Mouse (Mus musculus) embryo, embryonic 11 days (tissue): ENCODE data around the gene Smo.
"Not testable (repeated sequence)": the region's sequence is repeated elsewhere in the genome, so short reads cannot be mapped to it uniquely, and the experiment has no call there.

Experiments used
- DNase-seq: peaks from one replicate; pipeline ENCODE4 v3.0.0-alpha.2; 2015

Smo gene

DNA sequence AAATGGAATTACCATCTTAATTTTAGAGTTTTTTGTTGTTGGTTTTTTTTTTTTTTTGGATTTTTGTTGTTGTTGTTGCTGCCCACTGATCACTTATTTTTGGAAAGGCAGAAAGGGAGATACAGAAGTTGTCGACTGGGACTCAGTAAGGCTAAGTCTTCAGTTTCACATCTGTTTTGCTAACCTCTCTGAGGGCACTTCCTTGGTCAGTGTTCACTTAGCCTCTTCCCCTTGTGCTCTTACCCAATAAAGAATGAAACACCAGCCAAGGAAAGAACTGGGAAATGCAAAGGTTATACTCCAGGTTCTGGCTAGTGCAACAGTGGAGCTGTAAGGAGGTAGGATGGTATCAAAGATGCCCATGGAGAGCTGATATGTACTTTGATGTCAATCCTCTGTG is 5.8 kb upstream of the Smo start:
- no peak for DNase-seq

DNA sequence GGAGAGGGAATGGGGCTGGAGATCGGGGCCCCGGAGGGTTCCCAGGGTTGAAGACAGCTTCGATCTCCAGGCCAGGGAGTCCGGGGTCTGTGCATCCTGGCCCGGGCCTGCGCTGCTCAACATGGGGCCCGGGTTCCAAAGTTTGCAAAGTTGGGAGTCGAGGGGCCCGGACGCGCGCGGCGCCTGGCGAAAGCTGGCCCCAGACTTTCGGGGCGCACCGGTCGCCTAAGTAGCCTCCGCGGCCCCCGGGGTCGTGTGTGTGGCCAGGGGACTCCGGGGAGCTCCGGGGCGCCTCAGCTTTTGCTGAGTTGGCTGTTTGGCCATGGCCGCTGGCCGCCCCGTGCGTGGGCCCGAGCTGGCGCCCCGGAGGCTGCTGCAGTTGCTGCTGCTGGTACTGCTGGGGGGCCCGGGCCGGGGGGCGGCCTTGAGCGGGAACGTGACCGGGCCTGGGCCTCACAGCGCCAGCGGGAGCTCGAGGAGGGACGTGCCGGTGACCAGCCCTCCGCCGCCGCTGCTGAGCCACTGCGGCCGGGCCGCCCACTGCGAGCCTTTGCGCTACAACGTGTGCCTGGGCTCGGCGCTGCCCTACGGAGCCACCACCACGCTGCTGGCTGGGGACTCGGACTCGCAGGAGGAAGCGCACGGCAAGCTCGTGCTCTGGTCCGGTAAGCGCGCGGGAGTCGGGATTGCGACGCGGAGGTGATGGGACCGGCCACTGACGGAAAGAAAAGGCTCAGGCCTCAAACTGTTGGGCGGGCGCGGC is 567 bp downstream of the Smo start:
- peak; percentile 79 for DNase-seq

DNA sequence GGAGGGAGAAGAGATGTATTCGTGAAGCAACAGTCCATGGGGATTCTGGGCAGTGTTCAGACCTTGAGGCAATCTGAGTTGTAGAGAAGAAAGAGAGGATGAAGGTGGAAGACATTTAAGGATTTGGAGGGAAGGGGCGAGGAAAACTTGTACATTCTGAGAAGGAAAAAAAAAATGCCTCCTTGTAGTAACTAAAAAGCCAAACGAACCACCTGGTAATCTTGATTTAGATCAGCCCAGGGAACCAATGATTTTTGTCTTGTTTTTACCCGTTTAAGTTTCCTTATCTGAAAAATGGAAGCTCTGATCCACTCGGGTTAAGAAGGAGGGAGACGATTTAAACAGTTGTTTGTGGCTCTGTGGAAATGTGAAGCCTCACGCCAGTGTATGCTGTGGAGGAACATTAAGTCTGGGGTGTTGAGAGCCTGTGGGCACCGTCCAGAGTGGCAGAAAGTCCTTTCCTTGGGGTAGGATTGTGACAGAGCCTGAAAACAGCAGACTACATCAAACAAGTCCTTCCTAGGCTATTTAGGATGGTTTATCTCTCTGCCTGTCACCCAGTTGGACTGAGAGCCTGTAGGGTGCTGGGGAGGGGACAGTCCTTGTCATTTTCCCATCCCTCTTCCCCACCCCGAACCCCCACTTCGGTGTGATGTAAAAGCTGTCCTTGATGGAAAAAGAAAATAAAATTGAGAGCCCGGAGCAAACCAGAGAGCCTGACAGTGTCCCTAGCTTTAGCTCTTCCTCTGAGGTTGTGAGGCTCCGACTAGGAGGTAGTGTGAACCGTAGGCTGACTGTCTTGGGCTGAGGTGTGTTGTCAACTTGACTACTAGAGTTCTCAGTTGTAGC is 1.5 kb downstream of the Smo start:
- DNase-seq: no peak

DNA sequence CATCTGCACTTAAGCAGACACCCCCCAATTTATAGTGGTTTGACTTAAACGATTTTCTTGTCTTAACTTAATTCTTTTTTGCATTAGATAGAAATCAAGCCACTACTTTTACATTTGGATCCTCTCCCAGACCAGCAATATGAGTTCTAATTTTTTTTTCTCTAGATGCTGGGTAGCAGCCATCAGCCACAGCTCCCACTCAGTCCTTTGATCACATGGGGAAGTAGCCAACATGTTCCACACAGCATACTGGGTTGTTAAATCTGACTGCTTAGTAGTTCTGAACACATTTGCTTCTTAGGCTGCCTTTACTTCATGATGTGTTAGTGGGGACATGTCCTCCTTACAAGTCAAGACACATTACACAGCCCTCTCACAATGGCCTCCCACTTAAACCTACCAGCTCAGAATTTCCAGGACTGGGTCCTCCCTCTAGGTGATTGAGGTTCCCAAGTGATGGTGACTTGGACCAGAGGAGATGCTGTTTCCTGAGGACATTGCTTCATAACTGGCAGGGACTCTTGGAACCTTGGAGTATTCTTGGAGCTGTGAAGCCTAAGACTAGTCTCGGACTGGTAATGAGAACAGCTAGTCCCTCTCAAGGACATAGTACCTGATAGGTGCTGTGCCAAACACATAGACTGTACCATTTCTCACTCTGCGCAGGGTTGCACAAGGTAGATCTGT is 16.3 kb downstream of the Smo start:
- DNase-seq: no peak

DNA sequence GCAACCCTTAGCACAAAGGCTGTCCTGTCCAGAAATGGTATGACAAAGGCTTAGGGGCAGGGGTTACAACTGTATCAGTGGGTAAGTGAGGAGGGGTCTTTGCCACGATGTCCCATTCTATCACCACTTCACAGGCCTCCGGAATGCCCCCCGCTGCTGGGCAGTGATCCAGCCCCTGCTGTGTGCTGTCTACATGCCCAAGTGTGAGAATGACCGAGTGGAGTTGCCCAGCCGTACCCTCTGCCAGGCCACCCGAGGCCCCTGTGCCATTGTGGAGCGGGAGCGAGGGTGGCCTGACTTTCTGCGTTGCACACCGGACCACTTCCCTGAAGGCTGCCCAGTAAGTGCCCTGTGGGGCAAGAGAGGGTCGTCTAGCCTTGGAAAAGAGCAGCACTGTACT is 18.0 kb downstream of the Smo start:
- DNase-seq: no peak

DNA sequence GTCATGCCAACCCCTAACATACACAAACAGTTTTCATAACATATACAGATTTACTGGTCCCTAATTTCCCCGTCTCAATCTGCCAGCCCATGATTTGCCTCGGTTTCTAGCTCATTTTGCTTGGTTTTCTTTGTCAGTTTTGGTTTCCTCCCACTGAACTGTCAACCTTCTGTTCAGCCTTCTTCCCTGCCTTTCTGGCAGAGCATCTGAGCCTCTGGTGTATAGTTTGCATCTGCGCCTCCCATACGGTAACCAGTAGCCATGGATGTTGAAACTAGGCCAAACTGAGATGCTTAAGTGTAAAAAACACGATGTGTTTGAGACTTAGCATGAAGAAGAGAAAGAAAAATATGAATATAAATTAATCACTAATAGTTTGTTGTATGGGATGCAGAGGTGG is 20.7 kb downstream of the Smo start:
- no peak for DNase-seq

DNA sequence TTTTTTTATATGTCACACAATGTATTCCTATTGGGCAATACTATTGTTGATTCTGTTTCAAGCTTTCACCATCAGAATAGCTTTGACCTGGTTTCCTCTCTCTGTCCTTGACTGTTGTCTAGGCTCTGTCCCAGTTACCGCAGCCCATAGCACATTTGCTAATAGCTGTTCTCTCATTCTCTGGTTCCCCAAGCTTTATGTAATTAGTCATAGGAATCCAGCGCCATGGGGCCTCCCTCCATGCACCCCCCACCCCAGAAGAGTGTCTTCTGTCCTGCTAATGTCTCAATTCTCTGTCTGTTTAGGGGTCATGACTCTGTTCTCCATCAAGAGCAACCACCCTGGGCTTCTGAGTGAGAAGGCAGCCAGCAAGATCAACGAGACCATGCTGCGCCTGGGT is 21.2 kb downstream of the Smo start:
- no peak for DNase-seq

DNA sequence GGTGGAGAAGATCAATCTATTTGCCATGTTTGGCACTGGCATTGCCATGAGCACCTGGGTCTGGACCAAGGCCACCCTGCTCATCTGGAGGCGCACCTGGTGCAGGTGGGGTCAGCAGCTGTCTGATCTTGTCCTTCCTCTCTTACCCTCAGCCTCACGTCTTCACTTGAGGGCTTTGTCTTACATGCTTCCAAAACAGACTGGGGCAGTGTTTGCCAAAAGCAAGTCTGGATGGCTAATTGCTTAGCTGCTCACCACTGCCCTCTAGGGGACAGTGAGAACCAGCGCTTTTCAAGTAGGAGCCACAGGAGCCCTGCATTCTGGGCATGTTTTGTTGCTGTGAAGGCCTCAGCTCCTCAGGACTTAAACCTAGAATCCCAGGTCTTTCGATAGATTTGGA is 23.1 kb downstream of the Smo start:
- peak; percentile 86 for DNase-seq

DNA sequence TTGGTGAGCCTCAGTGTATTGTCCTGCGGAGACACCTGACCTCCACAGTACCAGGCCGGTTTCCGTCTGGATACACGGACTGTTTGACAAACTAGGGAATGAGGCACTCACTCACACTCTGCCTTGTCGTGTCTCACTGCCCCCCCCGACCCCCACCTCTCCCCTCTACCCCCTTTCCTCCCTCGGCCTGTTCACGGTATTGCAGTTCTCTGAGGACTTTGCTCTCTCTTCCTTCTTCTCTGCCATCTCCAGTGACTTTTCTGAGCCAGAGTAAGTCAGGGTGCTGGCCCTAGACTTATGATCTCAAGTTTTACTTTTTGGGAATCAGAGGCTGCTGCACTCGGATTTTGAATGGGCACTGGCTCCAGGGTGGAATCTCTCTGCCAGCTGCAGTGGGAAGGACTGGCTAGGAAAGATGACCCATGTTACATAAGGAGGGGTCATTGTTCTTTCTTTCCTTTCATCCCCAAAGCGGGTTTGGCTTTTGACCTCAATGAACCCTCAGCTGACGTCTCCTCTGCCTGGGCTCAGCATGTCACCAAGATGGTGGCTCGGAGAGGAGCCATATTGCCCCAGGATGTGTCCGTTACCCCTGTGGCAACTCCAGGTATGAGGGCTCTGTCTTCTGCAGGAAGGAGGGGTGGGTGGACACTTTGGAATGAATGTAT is 23.8 kb downstream of the Smo start:
- no peak for DNase-seq

DNA sequence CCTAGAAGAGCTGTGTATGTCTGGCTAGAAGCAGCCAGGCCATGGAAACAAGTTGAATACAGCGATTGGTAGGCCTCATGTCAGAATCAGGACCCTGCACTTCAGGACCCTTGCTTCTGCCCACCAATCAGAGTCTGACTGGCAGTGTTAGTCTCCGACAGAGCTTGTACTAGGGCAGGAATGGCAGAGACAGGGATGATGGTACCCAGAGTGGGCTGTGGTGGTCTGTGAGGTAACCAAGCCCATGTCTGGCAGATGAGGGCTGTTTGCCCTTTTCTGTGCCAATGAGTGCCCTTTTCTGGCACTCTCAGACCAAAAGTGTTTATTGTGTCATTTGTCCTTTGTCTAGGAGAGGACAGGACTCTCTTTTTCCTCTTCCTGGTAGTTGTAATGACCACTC is 25.1 kb downstream of the Smo start:
- DNase-seq: not testable (repeated sequence)

DNA sequence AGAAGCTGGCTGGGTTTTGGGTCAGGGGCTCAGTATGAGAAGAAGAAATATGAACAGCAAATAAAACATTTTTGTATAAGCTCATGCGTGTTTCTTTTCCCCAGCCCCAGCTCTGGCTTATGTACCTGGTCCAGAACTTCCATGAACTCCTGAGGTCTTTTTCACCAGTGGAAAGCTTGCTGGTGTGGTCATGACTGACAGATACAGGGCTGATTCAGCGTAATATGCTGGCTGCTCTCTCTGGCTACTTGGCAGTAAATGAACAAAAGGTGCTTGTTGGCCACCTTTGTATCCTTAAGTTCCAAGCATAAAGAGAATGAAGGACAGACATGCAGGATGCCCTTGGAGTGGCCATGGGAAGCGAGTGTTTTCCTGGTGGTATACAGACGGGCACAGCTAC is 26.0 kb downstream of the Smo start:
- DNase-seq: no peak

DNA sequence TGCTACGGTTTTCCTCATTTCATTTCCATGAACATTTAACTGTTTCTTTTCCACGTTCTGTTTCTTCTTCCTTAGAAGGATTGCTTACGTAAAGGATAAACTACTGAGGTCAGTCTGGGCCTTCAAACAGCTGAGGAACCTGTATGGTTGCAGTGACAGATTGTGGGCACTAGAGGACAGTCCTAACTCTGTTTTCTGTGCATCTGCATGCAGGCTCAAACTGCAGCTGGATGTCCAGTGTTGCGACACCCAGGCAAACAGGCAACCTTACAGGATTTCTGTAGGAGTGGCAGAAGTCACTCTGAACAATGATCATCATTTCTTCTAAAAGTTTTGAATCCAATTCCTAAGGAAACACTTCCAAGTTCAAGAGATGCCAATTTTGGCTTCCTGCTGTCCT is 27.2 kb downstream of the Smo start:
- peak; percentile 62 for DNase-seq

DNA sequence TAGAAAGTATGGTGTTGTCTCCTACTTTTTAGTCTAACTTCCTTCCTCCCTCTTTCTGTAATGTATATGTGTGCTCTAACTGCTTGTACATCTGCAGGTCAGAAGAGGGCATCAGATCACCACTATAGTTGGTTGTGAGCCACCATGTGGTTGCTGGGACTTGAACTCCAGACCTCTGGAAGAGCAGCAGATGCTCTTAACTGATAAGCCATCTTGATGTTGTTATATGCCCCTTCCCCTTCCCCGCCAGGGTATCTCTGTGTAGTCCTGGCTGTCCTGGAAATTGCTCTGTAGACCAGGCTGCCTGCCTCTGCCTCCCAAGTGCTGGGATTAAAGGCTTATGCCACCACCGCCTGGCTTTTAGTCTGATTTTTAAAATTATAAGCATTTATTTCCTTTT is 31.6 kb downstream of the Smo start:
- no peak for DNase-seq

DNA sequence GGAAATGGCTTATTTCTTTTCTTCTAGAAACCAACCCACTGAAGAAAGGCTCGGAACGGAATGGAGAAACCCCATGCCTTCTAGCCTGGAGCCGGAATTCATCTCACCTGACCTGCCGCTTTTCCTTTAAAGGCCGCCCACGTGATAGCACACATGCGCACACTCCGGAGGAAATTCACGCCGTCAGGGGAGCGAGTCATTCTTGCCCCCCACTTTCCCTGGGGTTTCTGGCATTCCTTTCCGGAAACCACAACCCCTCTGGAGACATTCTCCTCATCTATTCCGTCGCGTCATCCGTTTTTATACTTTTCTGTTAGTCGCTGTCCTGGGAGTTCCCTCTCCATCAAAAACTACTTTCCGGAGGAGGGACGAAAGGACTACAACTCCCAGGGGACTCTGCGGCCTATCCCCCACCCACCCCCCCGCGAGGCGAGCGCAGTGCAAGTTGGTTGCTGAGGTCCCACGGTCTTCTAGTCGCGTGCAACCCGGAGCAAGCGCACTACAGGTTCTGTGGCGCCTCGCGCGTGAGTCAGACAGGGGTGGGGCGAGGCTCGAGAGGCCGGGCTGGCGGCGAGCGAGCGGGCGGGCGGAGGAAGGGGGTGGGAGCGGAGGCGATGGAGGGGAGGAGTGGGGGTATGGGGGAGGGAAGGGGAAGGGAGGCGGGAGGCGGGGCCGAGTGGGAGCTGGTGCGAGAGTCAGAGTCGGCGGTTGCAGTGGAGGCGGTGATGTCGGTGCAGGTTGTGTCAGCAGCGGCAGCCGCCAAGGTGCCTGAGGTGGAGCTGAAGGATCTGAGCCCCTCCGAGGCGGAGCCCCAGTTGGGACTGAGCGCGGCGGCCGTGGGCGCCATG is 32.7 kb downstream of the Smo start, which contains the start of gene Ahcyl2:
Gene Ahcyl2, plus strand, starts transcription at position 199 of the 848 bp plus-strand sequence.
- DNase-seq: peak; percentile 96

DNA sequence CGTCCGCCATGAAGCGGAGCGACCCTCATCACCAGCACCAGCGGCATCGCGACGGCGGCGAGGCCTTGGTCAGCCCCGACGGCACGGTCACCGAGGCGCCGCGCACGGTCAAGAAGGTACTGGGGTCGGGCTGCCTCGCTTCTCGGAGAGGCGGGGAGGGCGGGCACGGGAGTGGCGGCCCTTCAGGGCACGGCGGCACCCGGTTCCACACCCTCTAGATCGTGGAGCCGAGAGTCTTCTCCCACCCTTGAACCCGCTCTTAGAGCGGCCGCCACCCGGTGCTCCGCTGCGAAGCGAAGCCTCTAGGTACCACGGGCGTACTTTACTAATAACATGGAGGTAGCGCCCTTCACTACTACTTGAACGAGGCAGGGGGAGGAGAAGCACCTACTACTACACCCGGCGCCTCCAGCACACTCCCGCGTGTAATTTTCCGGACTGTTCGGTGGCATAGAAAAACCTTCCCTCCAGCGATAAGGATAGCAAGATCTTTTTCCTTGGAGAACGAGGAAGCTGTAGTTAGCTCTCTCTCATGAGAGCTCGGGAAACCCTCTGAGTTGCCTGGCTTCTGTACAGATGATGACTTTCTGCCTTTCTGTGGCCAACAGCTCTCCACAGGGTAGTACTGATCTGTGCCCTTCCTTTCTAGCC is 33.6 kb downstream of the Smo start:
- DNase-seq: peak; percentile 71

DNA sequence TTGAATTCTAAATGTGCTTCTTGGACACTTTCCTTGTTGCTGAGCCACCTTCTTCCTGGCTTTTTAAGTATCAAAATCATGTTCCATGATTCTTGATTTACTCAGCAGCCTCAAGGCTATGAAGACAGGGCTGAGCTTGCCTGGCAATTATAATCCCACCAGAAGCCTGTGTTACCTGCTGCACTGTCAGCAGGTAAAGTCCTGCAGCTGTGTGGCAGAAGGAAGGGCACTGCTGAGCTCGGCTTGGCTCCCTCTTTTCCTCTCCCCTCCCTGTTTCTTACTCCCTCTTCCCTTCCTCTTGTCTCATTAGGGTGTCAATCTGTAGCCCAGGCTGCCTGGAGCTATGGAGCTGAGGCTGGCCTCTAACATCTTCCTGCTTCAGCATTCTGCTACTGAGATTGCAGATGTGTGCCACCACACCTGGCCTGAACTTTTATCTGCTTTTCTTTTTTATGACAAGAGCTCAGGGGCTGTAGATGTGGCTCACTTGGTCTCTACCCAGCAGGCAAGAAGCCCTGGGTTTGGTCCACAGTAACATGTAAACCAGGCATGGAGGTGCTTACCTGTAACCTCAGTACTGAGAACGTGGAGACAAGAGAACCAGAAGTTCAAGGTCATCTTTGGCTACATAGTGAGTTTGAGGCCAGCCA is 35.5 kb downstream of the Smo start:
- no peak for DNase-seq

DNA sequence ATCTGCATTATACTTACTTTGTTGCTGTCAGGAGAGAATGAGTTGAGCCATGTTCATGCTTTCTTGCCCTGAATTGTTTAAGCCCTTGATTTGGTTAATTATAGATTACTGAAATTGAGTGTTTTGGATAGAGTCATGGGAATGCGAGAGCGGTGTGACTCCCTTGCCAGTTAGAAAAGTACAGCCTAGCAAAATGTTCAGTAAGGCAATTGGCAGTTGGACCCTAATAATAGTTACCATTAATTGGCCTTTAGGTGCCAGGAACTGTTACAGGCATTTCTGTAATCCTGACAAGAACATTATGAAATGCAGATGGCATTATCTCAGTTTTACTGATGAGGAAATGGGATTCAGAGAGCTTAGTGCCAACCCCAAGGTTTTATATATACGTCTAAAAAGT is 36.9 kb downstream of the Smo start:
- DNase-seq: no peak

DNA sequence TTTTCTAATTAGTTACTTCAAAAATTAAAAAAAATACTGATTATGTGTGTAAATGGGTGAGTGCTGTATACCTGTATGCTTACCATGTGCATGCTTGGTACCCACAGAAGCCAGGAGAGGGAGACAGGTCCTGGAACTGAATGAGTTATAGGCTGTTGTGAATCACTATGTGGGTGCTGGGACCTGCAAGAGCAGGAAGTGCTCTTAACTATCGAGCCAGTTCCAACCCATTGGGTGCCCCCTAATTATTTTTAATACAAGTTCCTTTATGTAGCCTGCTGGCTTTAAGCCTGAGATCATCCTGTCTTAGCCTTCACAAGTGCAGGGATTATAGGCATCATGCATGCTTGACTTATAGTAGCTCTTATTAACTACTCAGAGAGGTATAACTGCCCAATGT is 38.9 kb downstream of the Smo start:
- DNase-seq: no peak

DNA sequence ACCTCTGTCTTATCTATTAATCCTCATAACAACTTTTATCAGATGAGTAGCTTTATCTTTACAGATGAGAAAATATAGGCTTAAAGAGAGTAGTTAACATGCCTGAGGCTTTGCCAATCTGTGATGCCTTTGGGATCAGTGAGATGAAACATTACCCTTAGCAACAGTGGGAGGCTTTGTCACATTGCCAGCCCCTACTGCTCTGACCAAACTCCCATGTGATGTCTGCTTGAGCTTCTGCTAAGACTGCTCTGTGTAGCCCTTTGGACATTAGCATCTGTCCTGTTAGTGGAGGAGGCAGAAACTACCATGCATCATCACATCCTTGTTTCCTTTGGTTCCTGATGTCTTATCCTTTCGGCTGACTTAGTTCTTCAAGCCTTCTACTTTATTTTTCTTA is 40.3 kb downstream of the Smo start:
- no peak for DNase-seq

DNA sequence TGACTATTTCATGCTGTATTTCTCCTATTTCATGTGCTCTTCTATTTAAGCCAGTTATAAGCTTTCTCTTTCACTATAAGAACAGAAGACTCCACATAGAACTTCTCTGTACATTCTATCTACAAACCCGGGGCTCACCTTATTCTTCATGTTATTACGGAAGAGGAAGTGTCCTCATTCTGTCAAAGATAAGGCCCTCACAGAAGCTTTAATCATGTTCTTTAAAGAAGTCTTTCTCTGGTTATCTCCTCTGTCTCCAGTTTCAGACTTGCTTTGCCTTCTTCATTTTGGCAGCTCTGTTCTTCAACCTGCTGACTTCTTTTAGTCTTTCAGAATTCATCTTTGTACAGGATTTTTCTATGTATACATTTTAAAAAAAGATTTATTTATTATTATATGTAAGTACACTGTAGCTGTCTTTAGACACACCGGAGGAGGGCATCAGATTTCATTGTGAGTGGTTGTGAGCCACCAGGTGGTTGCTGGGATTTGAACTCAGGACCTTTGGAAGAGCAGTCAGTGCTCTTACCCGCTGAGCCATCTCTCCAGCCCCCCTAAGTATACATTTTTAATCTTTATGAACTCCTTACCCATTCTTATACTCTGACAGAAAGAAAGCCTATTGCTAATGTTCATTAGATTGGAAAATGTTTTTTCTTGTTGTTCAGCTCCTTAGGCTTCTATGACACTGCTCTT is 41.4 kb downstream of the Smo start:
- no peak for DNase-seq

DNA sequence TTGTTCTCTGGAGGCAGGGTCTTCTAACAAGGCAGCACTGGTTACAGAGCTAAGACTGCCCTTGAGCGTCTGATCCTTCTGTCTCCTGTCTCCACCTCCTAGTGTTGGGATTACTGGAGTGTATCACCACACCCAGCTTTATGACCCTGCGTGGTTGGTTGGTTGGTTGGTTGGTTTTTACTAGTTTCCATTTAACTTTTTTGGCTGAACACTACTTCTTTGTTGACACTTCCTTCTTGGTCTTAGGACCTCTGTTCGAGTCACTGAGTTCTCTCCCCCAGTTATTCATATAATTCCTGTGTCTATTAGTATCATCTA is 41.9 kb downstream of the Smo start:
- no peak for DNase-seq
